Mouse (Mus musculus): ENCODE results near the gene Atcay. TPM values are rescaled to one million over a fixed set of nuclear protein-coding genes. Genes with fewer than 3 reads are reported as not detected.

The Atcay gene
- polyA plus RNA-seq, 1 experiment from 2014 or later: 0.02 TPM

DNA sequence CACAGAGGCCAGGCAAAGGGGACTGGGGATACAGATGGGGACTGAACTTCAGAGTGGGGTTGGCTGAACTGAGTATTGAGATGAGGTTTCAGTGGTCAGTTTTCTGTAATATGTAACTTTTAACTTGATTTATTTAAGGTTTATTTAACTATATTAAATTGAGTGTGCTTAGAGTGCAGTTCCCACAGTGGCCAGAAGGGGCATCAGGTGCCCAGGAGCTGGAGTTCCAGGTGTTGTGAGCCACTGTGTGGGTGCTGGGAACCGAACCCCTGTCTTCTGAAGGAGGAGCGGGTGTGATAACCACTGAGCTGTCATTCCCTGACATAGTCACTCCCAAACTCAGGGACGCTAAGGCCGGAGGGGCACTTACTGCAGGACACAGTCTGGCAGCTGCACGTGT, 20.5 kb downstream of the Atcay start:
- Histone ChIP-seq H3K9me3 (replicated peaks; ENCODE audit: control insufficient read depth, low read length) (no peaks in the 10 kb centered on the region; the same call in 1 of the 2 replicates), H3K4me3 (ENCODE audit: low read depth, low read length) (no peak overlapping the region), H3K4me1 (ENCODE audit: control insufficient read depth, low read depth, low read length) (no peaks in the 10 kb centered on the region), H3K27me3 (ENCODE audit: control insufficient read depth, insufficient read depth, low read depth, low read length) (no peaks in the 10 kb centered on the region; the same call in 1 of the 2 replicates), H3K27ac (ENCODE audit: low read length) (no peak overlapping the region), H3K36me3 (ENCODE audit: control insufficient read depth, insufficient read depth) (no peaks in the 10 kb centered on the region), H3K9ac (ENCODE audit: low read depth, low read length) (no peak overlapping the region), H3K4me2 (ENCODE audit: low read depth, low read length) (no peak overlapping the region)
- no peak for ATAC-seq (ENCODE audit: low read depth)
- WGBS (ENCODE audit: insufficient replicate concordance): 82% methylated on average over 5 of the region's 5 CpGs

DNA sequence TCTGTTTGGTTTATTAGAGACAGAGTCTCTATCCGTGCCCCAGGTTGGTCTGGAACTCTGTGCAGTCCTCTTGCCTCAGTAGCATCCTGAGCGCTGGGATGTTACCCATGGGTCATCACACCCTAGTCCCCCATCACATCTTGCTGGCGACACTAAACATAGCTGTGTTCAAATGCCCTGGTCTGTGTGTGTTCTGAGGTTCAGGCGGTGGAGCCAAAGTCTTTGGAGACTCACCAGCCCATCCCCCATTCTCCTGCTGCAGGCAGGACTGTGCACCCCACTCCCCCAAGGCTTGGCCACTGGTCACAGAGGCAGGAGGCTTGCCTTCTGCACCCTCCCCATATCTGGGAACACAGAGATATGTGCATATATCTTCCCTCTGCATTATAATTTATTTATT, 26.5 kb downstream of the Atcay start:
- Histone ChIP-seq H3K4me2 (ENCODE audit: low read depth, low read length) (no peak overlapping the region), H3K36me3 (ENCODE audit: control insufficient read depth, insufficient read depth) (no peaks in the 10 kb centered on the region), H3K4me1 (ENCODE audit: control insufficient read depth, low read depth, low read length) (peaks cover 10% of the 10 kb centered on the region), H3K9ac (ENCODE audit: low read depth, low read length) (no peak overlapping the region), H3K4me3 (ENCODE audit: low read depth, low read length) (no peak overlapping the region), H3K27ac (ENCODE audit: low read length) (no peak overlapping the region), H3K9me3 (replicated peaks; ENCODE audit: control insufficient read depth, low read length) (no peaks in the 10 kb centered on the region), H3K27me3 (ENCODE audit: control insufficient read depth, insufficient read depth, low read depth, low read length) (peaks cover 8% of the 10 kb centered on the region)
- ATAC-seq (ENCODE audit: low read depth): no peak
- 69% methylated on average over 4 of the region's 4 CpGs for WGBS (ENCODE audit: insufficient replicate concordance)

- H3K4me3 ChIP-seq (ENCODE audit: low read depth, low read length): no peak overlapping the region
- WGBS (ENCODE audit: insufficient replicate concordance): 32% methylated on average over 8 of the region's 8 CpGs
- H3K4me2 ChIP-seq (ENCODE audit: low read depth, low read length): no peak overlapping the region
- peaks cover 10% of the 10 kb centered on the region for H3K4me1 ChIP-seq (ENCODE audit: control insufficient read depth, low read depth, low read length)
- H3K36me3 ChIP-seq (ENCODE audit: control insufficient read depth, insufficient read depth): no peaks in the 10 kb centered on the region
- peaks cover 12% of the 10 kb centered on the region for H3K27me3 ChIP-seq (ENCODE audit: control insufficient read depth, insufficient read depth, low read depth, low read length)
- H3K27ac ChIP-seq (ENCODE audit: low read length): no peak overlapping the region
- H3K9me3 ChIP-seq (replicated peaks; ENCODE audit: control insufficient read depth, low read length): no peaks in the 10 kb centered on the region
- no peak overlapping the region for H3K9ac ChIP-seq (ENCODE audit: low read depth, low read length)
- peak; percentile 80 for ATAC-seq (ENCODE audit: low read depth)
Measured at GRCm38 (mm10) chr10:81202978-81203720, 27.5 kb downstream of the Atcay start.

GRCm38 (mm10) chr10:81201807-81202758, 28.6 kb downstream of the Atcay start, which contains the start of gene Nmrk2:
Gene Nmrk2 (minus strand): TSS chr10:81202051.
- H3K4me2 ChIP-seq (ENCODE audit: low read depth, low read length): no peak within 1 kb of the TSS
- H3K27ac ChIP-seq (ENCODE audit: low read length): no peak within 1 kb of the TSS
- H3K4me3 ChIP-seq (ENCODE audit: low read depth, low read length): no peak within 1 kb of the TSS
- peaks cover 10% of the 10 kb centered on the region for H3K4me1 ChIP-seq (ENCODE audit: control insufficient read depth, low read depth, low read length)
- H3K36me3 ChIP-seq (ENCODE audit: control insufficient read depth, insufficient read depth): no peaks in the 10 kb centered on the region
- H3K27me3 ChIP-seq (ENCODE audit: control insufficient read depth, insufficient read depth, low read depth, low read length): peaks cover 17% of the 10 kb centered on the region
- 64% methylated on average over 13 of the region's 13 CpGs for WGBS (ENCODE audit: insufficient replicate concordance)
- no peaks in the 10 kb centered on the region for H3K9me3 ChIP-seq (replicated peaks; ENCODE audit: control insufficient read depth, low read length)
- H3K9ac ChIP-seq (ENCODE audit: low read depth, low read length): no peak within 1 kb of the TSS
- no peak for ATAC-seq (ENCODE audit: low read depth)

- ATAC-seq (ENCODE audit: low read depth): no peak
Measured at GRCm38 (mm10) chr10:81200605-81201287, 29.9 kb downstream of the Atcay start.

GRCm38 (mm10) chr10:81200141-81200540, 30.5 kb downstream of the Atcay start:
- no peak overlapping the region for H3K9ac ChIP-seq (ENCODE audit: low read depth, low read length)
- H3K9me3 ChIP-seq (replicated peaks; ENCODE audit: control insufficient read depth, low read length): no peaks in the 10 kb centered on the region
- peaks cover 36% of the 10 kb centered on the region for H3K27me3 ChIP-seq (ENCODE audit: control insufficient read depth, insufficient read depth, low read depth, low read length)
- H3K27ac ChIP-seq (ENCODE audit: low read length): no peak overlapping the region
- no peak overlapping the region for H3K4me3 ChIP-seq (ENCODE audit: low read depth, low read length)
- WGBS (ENCODE audit: insufficient replicate concordance): 73% methylated on average over 13 of the region's 13 CpGs
- H3K4me1 ChIP-seq (ENCODE audit: control insufficient read depth, low read depth, low read length): peaks cover 10% of the 10 kb centered on the region
- ATAC-seq (ENCODE audit: low read depth): no peak
- H3K36me3 ChIP-seq (ENCODE audit: control insufficient read depth, insufficient read depth): no peaks in the 10 kb centered on the region
- H3K4me2 ChIP-seq (ENCODE audit: low read depth, low read length): no peak overlapping the region

More at GRCm38 (mm10) chr10:81200605-81201287, 29.9 kb downstream of the Atcay start:
- Histone ChIP-seq H3K27ac (ENCODE audit: low read length) (no peak overlapping the region), H3K27me3 (ENCODE audit: control insufficient read depth, insufficient read depth, low read depth, low read length) (peaks cover 30% of the 10 kb centered on the region), H3K4me1 (ENCODE audit: control insufficient read depth, low read depth, low read length) (peaks cover 10% of the 10 kb centered on the region), H3K9me3 (replicated peaks; ENCODE audit: control insufficient read depth, low read length) (no peaks in the 10 kb centered on the region), H3K9ac (ENCODE audit: low read depth, low read length) (no peak overlapping the region), H3K4me3 (ENCODE audit: low read depth, low read length) (no peak overlapping the region), H3K36me3 (ENCODE audit: control insufficient read depth, insufficient read depth) (no peaks in the 10 kb centered on the region), H3K4me2 (ENCODE audit: low read depth, low read length) (no peak overlapping the region)
- WGBS (ENCODE audit: insufficient replicate concordance): 63% methylated on average over 20 of the region's 20 CpGs

DNA sequence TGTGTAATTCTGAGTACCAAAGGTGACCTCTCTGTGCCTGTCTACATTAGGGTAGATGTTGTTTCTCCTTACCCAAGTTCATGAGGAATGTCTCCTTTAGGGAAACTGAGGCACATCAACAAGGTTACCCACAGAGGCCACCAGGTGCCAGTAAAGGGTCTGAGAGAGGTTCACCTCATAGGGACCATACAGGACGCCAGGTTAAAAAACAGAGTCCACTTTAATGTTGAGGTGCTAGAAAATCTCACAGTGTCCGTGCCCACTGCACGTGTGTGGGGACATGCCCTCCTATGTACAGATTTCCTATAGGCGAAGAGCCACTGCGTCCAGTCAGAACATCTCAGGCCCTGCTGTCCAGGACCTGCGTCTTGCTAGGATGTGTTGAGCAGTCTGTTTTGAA, 31.6 kb downstream of the Atcay start:
- peaks cover 17% of the 10 kb centered on the region for H3K4me1 ChIP-seq (ENCODE audit: control insufficient read depth, low read depth, low read length)
- H3K27me3 ChIP-seq (ENCODE audit: control insufficient read depth, insufficient read depth, low read depth, low read length): peaks cover 47% of the 10 kb centered on the region
- H3K9ac ChIP-seq (ENCODE audit: low read depth, low read length): no peak overlapping the region
- no peak overlapping the region for H3K4me2 ChIP-seq (ENCODE audit: low read depth, low read length)
- H3K27ac ChIP-seq (ENCODE audit: low read length): no peak overlapping the region
- no peaks in the 10 kb centered on the region for H3K9me3 ChIP-seq (replicated peaks; ENCODE audit: control insufficient read depth, low read length)
- ATAC-seq (ENCODE audit: low read depth): no peak
- H3K4me3 ChIP-seq (ENCODE audit: low read depth, low read length): no peak overlapping the region
- H3K36me3 ChIP-seq (ENCODE audit: control insufficient read depth, insufficient read depth): no peaks in the 10 kb centered on the region
- WGBS (ENCODE audit: insufficient replicate concordance): 73% methylated on average over 6 of the region's 6 CpGs

DNA sequence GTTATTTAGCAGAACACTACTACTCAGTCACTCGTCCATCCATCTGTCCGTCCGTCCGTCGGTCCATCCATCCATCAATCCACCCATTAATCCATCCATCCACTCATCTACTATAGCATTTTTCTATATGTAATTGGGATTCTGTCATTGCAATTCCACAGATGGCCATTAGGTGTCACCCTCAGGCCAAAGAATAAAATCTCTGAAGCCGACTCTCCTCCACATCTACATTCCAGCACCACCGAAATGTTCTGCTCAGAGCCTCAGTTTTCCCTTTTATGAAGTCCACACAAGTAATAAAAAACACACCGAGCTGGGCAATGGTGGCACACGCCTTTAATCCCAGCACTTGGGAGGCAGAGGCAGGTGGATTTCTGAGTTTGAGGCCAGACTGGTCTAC, 32.4 kb downstream of the Atcay start:
- Histone ChIP-seq H3K9ac (ENCODE audit: low read depth, low read length) (no peak overlapping the region), H3K4me3 (ENCODE audit: low read depth, low read length) (no peak overlapping the region), H3K36me3 (ENCODE audit: control insufficient read depth, insufficient read depth) (no peaks in the 10 kb centered on the region), H3K9me3 (replicated peaks; ENCODE audit: control insufficient read depth, low read length) (no peaks in the 10 kb centered on the region), H3K27me3 (ENCODE audit: control insufficient read depth, insufficient read depth, low read depth, low read length) (peaks cover 55% of the 10 kb centered on the region), H3K27ac (ENCODE audit: low read length) (no peak overlapping the region), H3K4me2 (ENCODE audit: low read depth, low read length) (no peak overlapping the region), H3K4me1 (ENCODE audit: control insufficient read depth, low read depth, low read length) (peaks cover 15% of the 10 kb centered on the region)
- under 1% methylated on average over 9 of the region's 9 CpGs for WGBS (ENCODE audit: insufficient replicate concordance)
- ATAC-seq (ENCODE audit: low read depth): no peak

Measured in liver, embryonic 16.5 days (tissue).